Mouse (Mus musculus) erythroblast, embryonic 14.5 days (primary cell): ENCODE measurements around the gene Nup98. TPM values are rescaled to one million over a fixed set of nuclear protein-coding genes. Genes with fewer than 3 reads are reported as not detected.
A peak's percentile ranks its signal among the peaks of the same experiment; 100 is the strongest.

Experiments used
- H3K27me3 ChIP-seq: 2 replicates; pipeline ENCODE4 v1.6.1; 2012; ENCODE audit warnings: inconsistent platforms; ENCODE audit not compliant: control insufficient read depth
- H3K36me3 ChIP-seq: 2 replicates; pipeline ENCODE4 v1.6.1; 2012; ENCODE audit warnings: mild to moderate bottlenecking, inconsistent platforms; ENCODE audit not compliant: control insufficient read depth
- H3K4me1 ChIP-seq: 2 replicates; pipeline ENCODE4 v1.6.1; 2012; ENCODE audit warnings: inconsistent platforms; ENCODE audit not compliant: control insufficient read depth
- H3K4me3 ChIP-seq: replicated peaks from 2 replicates; pipeline ENCODE3; 2012; ENCODE audit warnings: moderate library complexity, mild to moderate bottlenecking, inconsistent platforms
- H3K9me3 ChIP-seq: 2 replicates; pipeline ENCODE4 v1.6.1; 2012; ENCODE audit warnings: low read length, inconsistent platforms, mixed read lengths; ENCODE audit not compliant: control insufficient read depth
- GATA1 ChIP-seq: IDR thresholded peaks from 2 replicates; pipeline ENCODE4 v1.6.1; 2012; ENCODE audit warnings: low read length, inconsistent platforms, mixed read lengths
- TAL1 ChIP-seq: IDR thresholded peaks from 3 replicates; pipeline ENCODE4 v1.6.1; 2012; ENCODE audit warnings: low read length, inconsistent platforms, mixed read lengths
- polyA plus RNA-seq: library from polyadenylated mRNA; stranded (reverse); fragments of >175 nt; gene quantifications from 2 replicates; pipeline ENCODE4 v1.2.3, GENCODE M21; 2012

Nup98 gene
- polyA plus RNA-seq, 1 experiment, result 0.17 TPM

- H3K4me1 ChIP-seq, result peaks cover 20% of the 10 kb centered on the region
- H3K27me3 ChIP-seq, result peaks cover 9% of the 10 kb centered on the region
- H3K9me3 ChIP-seq, result no peaks in the 10 kb centered on the region
These were observed 100.2 kb downstream of the Nup98 start for GRCm38 (mm10) chr7:102109746-102110145.

GRCm38 (mm10) chr7:102109171-102109570 lies 100.8 kb downstream of the Nup98 start, which contains the start of gene Art5:
Gene Art5 (minus strand): TSS chr7:102109489.
- Histone ChIP-seq H3K27me3 (peaks cover 9% of the 10 kb centered on the region), H3K9me3 (no peaks in the 10 kb centered on the region), H3K4me3 (no peak within 1 kb of the TSS), H3K36me3 (no peaks in the 10 kb centered on the region), H3K4me1 (peaks cover 23% of the 10 kb centered on the region)
- TF ChIP-seq TAL1 (no peak), GATA1 (no peak)

More at GRCm38 (mm10) chr7:102109746-102110145, 100.2 kb downstream of the Nup98 start:
- no peak for TF ChIP-seq GATA1
- no peak for TF ChIP-seq TAL1
- Histone ChIP-seq H3K36me3 (no peaks in the 10 kb centered on the region), H3K4me3 (no peak overlapping the region)

GRCm38 (mm10) chr7:102108206-102108605 lies 101.8 kb downstream of the Nup98 start:
- H3K4me3 ChIP-seq, result no peak overlapping the region
- H3K27me3 ChIP-seq, result peaks cover 7% of the 10 kb centered on the region
- peaks cover 23% of the 10 kb centered on the region for H3K4me1 ChIP-seq
- TF ChIP-seq GATA1, result no peak
- no peak for TF ChIP-seq TAL1
- no peaks in the 10 kb centered on the region for H3K36me3 ChIP-seq
- no peaks in the 10 kb centered on the region for H3K9me3 ChIP-seq

- peak overlapping the region; percentile 30 for H3K4me3 ChIP-seq
These were observed 103.3 kb downstream of the Nup98 start for GRCm38 (mm10) chr7:102106700-102107141.

GRCm38 (mm10) chr7:102104126-102104525 lies 105.8 kb downstream of the Nup98 start:
- H3K27me3 ChIP-seq, result peaks cover 13% of the 10 kb centered on the region
- H3K36me3 ChIP-seq, result no peaks in the 10 kb centered on the region
- TF ChIP-seq GATA1 (no peak), TAL1 (no peak)
- H3K4me1 ChIP-seq, result peaks cover 47% of the 10 kb centered on the region
- H3K4me3 ChIP-seq, result no peak overlapping the region
- no peaks in the 10 kb centered on the region for H3K9me3 ChIP-seq

More at GRCm38 (mm10) chr7:102106700-102107141, 103.3 kb downstream of the Nup98 start:
- Histone ChIP-seq H3K36me3 (no peaks in the 10 kb centered on the region), H3K27me3 (peaks cover 3% of the 10 kb centered on the region; the same call in 1 of the 2 replicates), H3K9me3 (no peaks in the 10 kb centered on the region), H3K4me1 (peaks cover 32% of the 10 kb centered on the region)
- TF ChIP-seq GATA1 (no peak), TAL1 (no peak)

GRCm38 (mm10) chr7:102103555-102103954 lies 106.4 kb downstream of the Nup98 start:
- no peak overlapping the region for H3K4me3 ChIP-seq
- peaks cover 18% of the 10 kb centered on the region for H3K27me3 ChIP-seq
- H3K36me3 ChIP-seq, result no peaks in the 10 kb centered on the region
- TF ChIP-seq GATA1, result no peak
- no peak for TF ChIP-seq TAL1
- peaks cover 47% of the 10 kb centered on the region for H3K4me1 ChIP-seq
- H3K9me3 ChIP-seq, result no peaks in the 10 kb centered on the region

GRCm38 (mm10) chr7:102102696-102103095 lies 107.3 kb downstream of the Nup98 start:
- Histone ChIP-seq H3K9me3 (no peaks in the 10 kb centered on the region), H3K4me1 (peaks cover 47% of the 10 kb centered on the region), H3K27me3 (peaks cover 26% of the 10 kb centered on the region), H3K36me3 (no peaks in the 10 kb centered on the region), H3K4me3 (no peak overlapping the region)
- TF ChIP-seq GATA1, result no peak
- no peak for TF ChIP-seq TAL1

- no peaks in the 10 kb centered on the region for H3K9me3 ChIP-seq
- H3K4me1 ChIP-seq, result peaks cover 47% of the 10 kb centered on the region
- no peak overlapping the region for H3K4me3 ChIP-seq
- peaks cover 28% of the 10 kb centered on the region for H3K27me3 ChIP-seq
- TF ChIP-seq GATA1 (no peak), TAL1 (no peak)
- no peaks in the 10 kb centered on the region for H3K36me3 ChIP-seq
These were observed 107.7 kb downstream of the Nup98 start for GRCm38 (mm10) chr7:102102241-102102640.

GRCm38 (mm10) chr7:102101487-102101886 lies 108.5 kb downstream of the Nup98 start, which contains the start of gene Art1:
Gene Art1 (plus strand): TSS chr7:102101743.
- Histone ChIP-seq H3K9me3 (no peaks in the 10 kb centered on the region), H3K27me3 (peaks cover 26% of the 10 kb centered on the region), H3K4me3 (no peak within 1 kb of the TSS), H3K4me1 (peaks cover 41% of the 10 kb centered on the region), H3K36me3 (no peaks in the 10 kb centered on the region)
- TF ChIP-seq GATA1 (no peak), TAL1 (no peak)

GRCm38 (mm10) chr7:102100868-102101267 lies 109.1 kb downstream of the Nup98 start:
- no peak overlapping the region for H3K4me3 ChIP-seq
- TF ChIP-seq GATA1, result no peak
- no peak for TF ChIP-seq TAL1
- peaks cover 26% of the 10 kb centered on the region for H3K27me3 ChIP-seq
- H3K9me3 ChIP-seq, result no peaks in the 10 kb centered on the region
- no peaks in the 10 kb centered on the region for H3K36me3 ChIP-seq
- peaks cover 39% of the 10 kb centered on the region for H3K4me1 ChIP-seq
